Mouse (Mus musculus) stomach, embryonic 16.5 days (tissue): ENCODE measurements around the gene Cyp2w1. TPM values are rescaled to one million over a fixed set of nuclear protein-coding genes. Genes with fewer than 3 reads are reported as not detected.

Source experiments
- ATAC-seq: fragments of 200-750 bp; cut with Nextera tagmentation; 2 replicates; pipeline ENCODE4 v1.8.0; 2017; ENCODE audit warnings: moderate number of reproducible peaks, moderate TSS enrichment; ENCODE audit not compliant: insufficient read depth, low FRiP score
- H3K27ac ChIP-seq: fragments of 300-500 bp; sonication (generic); 2 replicates; pipeline ENCODE4 v1.5.1; 2014; ENCODE audit warnings: low read length
- H3K27me3 ChIP-seq: fragments of 300-500 bp; sonication (generic); 2 replicates; pipeline ENCODE4 v1.6.1; 2014; ENCODE audit warnings: low read length, control low read depth, mixed read lengths; ENCODE audit not compliant: control insufficient read depth, insufficient read depth
- H3K36me3 ChIP-seq: fragments of 300-500 bp; sonication (generic); 2 replicates; pipeline ENCODE4 v1.6.1; 2014; ENCODE audit warnings: low read length; ENCODE audit not compliant: control insufficient read depth, insufficient read depth
- H3K4me1 ChIP-seq: fragments of 300-500 bp; sonication (generic); 2 replicates; pipeline ENCODE4 v1.6.1; 2014; ENCODE audit warnings: low read length, control low read depth, mixed read lengths; ENCODE audit not compliant: control insufficient read depth, insufficient read depth
- H3K4me2 ChIP-seq: fragments of 300-500 bp; sonication (generic); 2 replicates; pipeline ENCODE4 v1.6.1; 2014; ENCODE audit warnings: low read depth, low read length, mixed read lengths
- H3K4me3 ChIP-seq: fragments of 300-500 bp; sonication (generic); replicated peaks from 2 replicates; pipeline ENCODE4 v1.5.1; 2014; ENCODE audit warnings: mild to moderate bottlenecking, low read length
- H3K9ac ChIP-seq: fragments of 300-500 bp; sonication (generic); 2 replicates; pipeline ENCODE4 v1.6.1; 2014; ENCODE audit warnings: low read length
- H3K9me3 ChIP-seq: fragments of 300-500 bp; sonication (generic); replicated peaks from 2 replicates; pipeline ENCODE4 v1.6.1; 2016; ENCODE audit warnings: low read length, control low read depth; ENCODE audit not compliant: control insufficient read depth
- WGBS: fragments of 180-500 bp; shearing (Covaris S2); extraction: QIAGEN DNeasy Blood & Tissue Kit; methylation state at CpG from one replicate; pipeline ENCODE4 v1.1.7; 2014; 5-methylcytosine and 5-hydroxymethylcytosine counted together
- polyA plus RNA-seq: library from polyadenylated mRNA; unstranded; fragments of >200 nt; fragmentation: Nextera tagmentation; extraction: Ambion mirVana; gene quantifications from 2 replicates; pipeline ENCODE4 v1.2.1, GENCODE M21; 2015

Gene Cyp2w1
- polyA plus RNA-seq, 1 experiment from 2014 or later, result 11.4 TPM

- peaks cover 19% of the 10 kb centered on the region for H3K36me3 ChIP-seq
- no peak overlapping the region for H3K4me2 ChIP-seq
- 77% methylated on average over 13 of the region's 13 CpGs for WGBS
- H3K4me3 ChIP-seq, result no peak overlapping the region
- H3K27ac ChIP-seq, result no peak overlapping the region
- H3K9ac ChIP-seq, result no peak overlapping the region
- no peaks in the 10 kb centered on the region for H3K4me1 ChIP-seq
- no peaks in the 10 kb centered on the region for H3K27me3 ChIP-seq
- no peaks in the 10 kb centered on the region for H3K9me3 ChIP-seq
- ATAC-seq, result no peak
These were observed 14.5 kb upstream of the Cyp2w1 start for GRCm38 (mm10) chr5:139337826-139338370.

GRCm38 (mm10) chr5:139338403-139338802 is 14.0 kb upstream of the Cyp2w1 start:
- H3K9me3 ChIP-seq, result no peaks in the 10 kb centered on the region
- H3K4me3 ChIP-seq, result no peak overlapping the region
- H3K9ac ChIP-seq, result no peak overlapping the region
- no peak for ATAC-seq
- H3K4me2 ChIP-seq, result no peak overlapping the region
- H3K36me3 ChIP-seq, result peaks cover 19% of the 10 kb centered on the region
- 78% methylated on average over 3 of the region's 3 CpGs for WGBS
- no peak overlapping the region for H3K27ac ChIP-seq
- no peaks in the 10 kb centered on the region for H3K27me3 ChIP-seq
- H3K4me1 ChIP-seq, result no peaks in the 10 kb centered on the region; the same call in 1 of the 2 replicates

GRCm38 (mm10) chr5:139338891-139339290 is 13.5 kb upstream of the Cyp2w1 start:
- 71% methylated on average over 11 of the region's 11 CpGs for WGBS
- peaks cover 19% of the 10 kb centered on the region for H3K36me3 ChIP-seq

GRCm38 (mm10) chr5:139344021-139344686 is 8.3 kb upstream of the Cyp2w1 start:
- no peaks in the 10 kb centered on the region for H3K9me3 ChIP-seq
- H3K36me3 ChIP-seq, result peaks cover 13% of the 10 kb centered on the region
- no peaks in the 10 kb centered on the region for H3K27me3 ChIP-seq
- H3K4me3 ChIP-seq, result peak overlapping the region; percentile 98
- 6% methylated on average over 12 of the region's 12 CpGs for WGBS
- H3K27ac ChIP-seq, result peak overlapping the region; percentile 77
- peak; percentile 52; the same call in 1 of the 2 replicates for ATAC-seq
- H3K9ac ChIP-seq, result peak overlapping the region; percentile 97
- H3K4me2 ChIP-seq, result peak overlapping the region; percentile 94
- H3K4me1 ChIP-seq, result peaks cover 13% of the 10 kb centered on the region

More at GRCm38 (mm10) chr5:139338891-139339290, 13.5 kb upstream of the Cyp2w1 start:
- Histone ChIP-seq H3K9ac (no peak overlapping the region), H3K9me3 (no peaks in the 10 kb centered on the region), H3K27me3 (no peaks in the 10 kb centered on the region), H3K4me2 (no peak overlapping the region), H3K4me1 (peaks cover 5% of the 10 kb centered on the region), H3K27ac (no peak overlapping the region), H3K4me3 (no peak overlapping the region)
- ATAC-seq, result no peak

GRCm38 (mm10) chr5:139344687-139345363 is 7.6 kb upstream of the Cyp2w1 start:
- peak; percentile 91 for ATAC-seq
- peaks cover 13% of the 10 kb centered on the region for H3K36me3 ChIP-seq
- H3K9me3 ChIP-seq, result no peaks in the 10 kb centered on the region
- peak overlapping the region; percentile 98 for H3K4me3 ChIP-seq
- peak overlapping the region; percentile 94 for H3K4me2 ChIP-seq
- peak overlapping the region; percentile 81 for H3K27ac ChIP-seq
- no peaks in the 10 kb centered on the region for H3K27me3 ChIP-seq
- H3K9ac ChIP-seq, result peak overlapping the region; percentile 97
- H3K4me1 ChIP-seq, result peaks cover 17% of the 10 kb centered on the region
- under 1% methylated on average over 33 of the region's 33 CpGs for WGBS

GRCm38 (mm10) chr5:139345364-139345714 is 7.1 kb upstream of the Cyp2w1 start:
- peak overlapping the region; percentile 71 for H3K9ac ChIP-seq
- WGBS, result 7% methylated on average over 5 of the region's 5 CpGs
- H3K27me3 ChIP-seq, result no peaks in the 10 kb centered on the region
- peak; percentile 11 for ATAC-seq
- H3K36me3 ChIP-seq, result peaks cover 13% of the 10 kb centered on the region
- H3K9me3 ChIP-seq, result no peaks in the 10 kb centered on the region
- H3K4me1 ChIP-seq, result peaks cover 17% of the 10 kb centered on the region
- H3K27ac ChIP-seq, result peak overlapping the region; percentile 81
- H3K4me2 ChIP-seq, result peak overlapping the region; percentile 94
- H3K4me3 ChIP-seq, result peak overlapping the region; percentile 98

GRCm38 (mm10) chr5:139347225-139347624 is 5.2 kb upstream of the Cyp2w1 start:
- ATAC-seq, result no peak
- H3K9ac ChIP-seq, result no peak overlapping the region
- peaks cover 33% of the 10 kb centered on the region for H3K4me1 ChIP-seq
- H3K27me3 ChIP-seq, result no peaks in the 10 kb centered on the region
- peaks cover 3% of the 10 kb centered on the region; the same call in 1 of the 2 replicates for H3K36me3 ChIP-seq
- H3K4me3 ChIP-seq, result no peak overlapping the region
- no peaks in the 10 kb centered on the region for H3K9me3 ChIP-seq
- 41% methylated on average over 1 of the region's 1 CpGs for WGBS
- H3K4me2 ChIP-seq, result no peak overlapping the region
- H3K27ac ChIP-seq, result peak overlapping the region; percentile 55

- Histone ChIP-seq H3K9ac (peak overlapping the region; percentile 39), H3K27me3 (no peaks in the 10 kb centered on the region), H3K36me3 (no peaks in the 10 kb centered on the region), H3K27ac (peak overlapping the region; percentile 90), H3K4me2 (peak overlapping the region; percentile 24; the same call in 1 of the 2 replicates), H3K4me1 (peaks cover 36% of the 10 kb centered on the region), H3K9me3 (no peaks in the 10 kb centered on the region), H3K4me3 (no peak overlapping the region)
- WGBS, result 52% methylated on average over 6 of the region's 6 CpGs
- ATAC-seq, result peak; percentile 14
These were observed 2.7 kb upstream of the Cyp2w1 start for GRCm38 (mm10) chr5:139349713-139350112.

- Histone ChIP-seq H3K27me3 (no peaks in the 10 kb centered on the region), H3K4me3 (peak within 1 kb of the TSS; percentile 34), H3K9ac (peak within 1 kb of the TSS; percentile 60), H3K36me3 (no peaks in the 10 kb centered on the region), H3K27ac (peak within 1 kb of the TSS; percentile 90), H3K4me1 (peaks cover 30% of the 10 kb centered on the region), H3K9me3 (no peaks in the 10 kb centered on the region), H3K4me2 (peak within 1 kb of the TSS; percentile 44)
- WGBS, result 46% methylated on average over 5 of the region's 5 CpGs
- no peak for ATAC-seq
These were observed 1.3 kb upstream of the Cyp2w1 start, which contains the start of gene Cox19 for GRCm38 (mm10) chr5:139351134-139351533. TSS of gene Cox19 (minus strand) at chr5:139351418.
